Mouse (Mus musculus): Measurements from ENCODE around the gene Grem1.

GRCm38 (mm10) chr2:113707507-113707906 lies 50.9 kb downstream of the Grem1 start:
- TF ChIP-seq POLR2A (IDR thresholded peaks at IDR 0.05; ENCODE audit: low read depth, low read length) (no peak), CTCF (conservative IDR thresholded peaks at IDR 0.05; ENCODE audit: insufficient read depth, insufficient read length, low read depth, low read length) (no peak)

Measured in kidney, adult 2 months (tissue).